Mouse (Mus musculus): ENCODE data around the gene Sit1.
A peak's percentile ranks its signal among the peaks of the same experiment; 100 is the strongest.

Gene Sit1

DNA sequence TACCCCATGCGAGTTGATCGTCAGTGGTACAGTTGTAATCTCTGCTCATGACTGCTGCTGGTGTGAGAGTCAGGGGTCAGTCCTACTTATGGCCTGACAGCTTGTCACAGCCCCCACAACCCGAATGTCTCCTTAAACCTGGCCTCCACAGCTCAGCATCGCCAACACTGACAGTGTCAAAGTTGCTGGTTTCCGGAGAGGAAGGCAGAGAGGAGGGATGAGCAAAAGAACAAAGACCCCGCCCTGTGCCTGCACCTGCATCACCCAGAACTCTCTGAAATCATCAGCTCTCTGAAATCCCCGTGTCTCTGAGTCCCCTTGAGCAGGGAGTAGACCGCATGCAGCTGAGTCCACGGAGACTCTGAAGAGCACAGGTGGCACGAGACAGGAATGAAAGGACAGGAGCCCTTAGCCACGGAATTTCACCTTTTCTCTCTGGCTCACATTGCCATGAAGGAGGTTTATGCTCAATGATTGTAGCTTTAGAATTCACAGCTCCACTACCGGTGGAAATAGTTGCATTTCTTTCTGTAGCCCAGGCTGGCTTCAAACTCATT, at the start of gene Sit1:
Sit1 (minus strand) TSS at position 200 of the 557 bp plus-strand sequence.
- DNase-seq (ENCODE audit: low spot score in 2 of 2), result no peak

- no peak for DNase-seq (ENCODE audit: low spot score in 2 of 2)
These were observed 49.7 kb upstream of the Sit1 start for GRCm38 (mm10) chr4:43533270-43533669.

DNA sequence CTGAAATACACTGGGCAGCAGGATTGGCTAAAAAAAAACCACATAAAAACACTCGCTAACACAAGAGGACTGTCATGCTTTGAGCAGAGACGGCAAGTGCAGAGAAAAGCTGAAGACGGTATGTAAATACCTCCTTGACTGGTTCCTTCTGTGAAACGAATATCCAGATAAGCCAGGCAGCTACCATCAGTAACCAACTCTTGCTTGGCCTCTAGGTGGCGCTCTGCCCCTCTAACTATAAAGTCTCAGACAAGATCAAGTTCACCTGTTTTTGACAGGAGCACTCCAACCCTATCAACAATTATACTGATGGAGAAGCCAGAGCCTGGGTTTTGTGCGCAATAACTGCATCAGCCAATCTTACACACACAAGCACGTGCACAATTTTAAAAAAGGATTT, 47.0 kb upstream of the Sit1 start:
- DNase-seq (ENCODE audit: low spot score in 2 of 2), result peak; percentile 40 to 67

GRCm38 (mm10) chr4:43530081-43530501, 46.6 kb upstream of the Sit1 start:
- DNase-seq (ENCODE audit: low spot score in 2 of 2), result no peak

DNA sequence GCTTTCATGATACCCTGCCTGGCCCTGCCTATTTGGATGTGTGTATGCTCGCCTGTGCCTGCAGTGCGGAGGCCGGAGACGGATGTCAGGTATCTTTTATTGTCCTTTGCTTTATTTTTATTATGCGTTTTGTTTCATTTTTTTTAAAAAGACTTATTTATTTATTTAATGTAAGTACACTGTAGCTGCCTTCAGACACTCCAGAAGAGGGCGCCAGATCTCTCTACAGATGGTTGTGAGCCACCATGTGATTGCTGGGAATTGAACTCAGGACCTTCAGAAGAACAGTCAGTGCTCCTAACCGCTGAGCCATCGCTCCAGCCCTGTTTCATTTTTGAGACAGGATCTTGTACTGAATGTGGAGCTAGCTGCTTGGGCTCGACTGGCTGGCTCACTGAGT, 45.0 kb upstream of the Sit1 start:
- DNase-seq (ENCODE audit: low spot score in 2 of 2), result no peak

GRCm38 (mm10) chr4:43527880-43528279, 44.3 kb upstream of the Sit1 start:
- DNase-seq (ENCODE audit: low spot score in 2 of 2), result no peak

GRCm38 (mm10) chr4:43519956-43520355, 36.4 kb upstream of the Sit1 start:
- DNase-seq (ENCODE audit: low spot score in 2 of 2), result peak; percentile 80 to 88

- DNase-seq (ENCODE audit: low spot score in 2 of 2), result no peak
These were observed 36.0 kb upstream of the Sit1 start for GRCm38 (mm10) chr4:43519551-43519950.

- no peak for DNase-seq (ENCODE audit: low spot score in 2 of 2)
These were observed 32.5 kb upstream of the Sit1 start for GRCm38 (mm10) chr4:43515764-43516708.

GRCm38 (mm10) chr4:43513791-43514190, 30.3 kb upstream of the Sit1 start:
- DNase-seq (ENCODE audit: low spot score in 2 of 2), result no peak

GRCm38 (mm10) chr4:43513300-43513699, 29.8 kb upstream of the Sit1 start:
- no peak for DNase-seq (ENCODE audit: low spot score in 2 of 2)

GRCm38 (mm10) chr4:43512653-43513052, 29.1 kb upstream of the Sit1 start:
- no peak for DNase-seq (ENCODE audit: low spot score in 2 of 2)

- DNase-seq (ENCODE audit: low spot score in 2 of 2), result no peak
These were observed 28.3 kb upstream of the Sit1 start for GRCm38 (mm10) chr4:43511675-43512454.

- DNase-seq (ENCODE audit: low spot score in 2 of 2), result no peak
These were observed 25.6 kb upstream of the Sit1 start for GRCm38 (mm10) chr4:43509109-43509508.

GRCm38 (mm10) chr4:43508666-43508997, 25.1 kb upstream of the Sit1 start:
- DNase-seq (ENCODE audit: low spot score in 2 of 2), result no peak

GRCm38 (mm10) chr4:43507938-43508665, 24.6 kb upstream of the Sit1 start:
- no peak for DNase-seq (ENCODE audit: low spot score in 2 of 2)

- no peak for DNase-seq (ENCODE audit: low spot score in 2 of 2)
These were observed 23.1 kb upstream of the Sit1 start, which contains the start of gene Car9 for GRCm38 (mm10) chr4:43506536-43507185. TSS of gene Car9 (plus strand) at chr4:43506966.

DNA sequence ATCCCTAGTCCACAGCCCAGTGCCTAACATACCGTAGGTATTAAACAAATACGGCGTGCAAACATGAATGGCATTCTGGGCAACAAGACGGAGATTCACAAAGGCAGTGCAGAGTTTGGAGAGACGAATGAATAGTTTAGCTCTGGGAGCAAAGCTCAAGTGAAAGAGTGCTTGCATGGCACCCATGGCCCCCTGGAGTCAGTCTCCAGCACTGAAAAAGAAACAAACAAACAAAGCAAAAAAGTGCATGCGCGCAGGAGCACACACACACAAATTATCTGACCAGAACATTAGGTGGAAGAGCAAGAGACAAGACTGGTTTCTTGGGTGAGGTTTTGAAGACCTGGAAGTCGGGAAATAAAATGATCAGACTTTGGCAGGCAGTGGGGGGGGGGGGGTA, 22.5 kb upstream of the Sit1 start:
- no peak for DNase-seq (ENCODE audit: low spot score in 2 of 2)

GRCm38 (mm10) chr4:43504269-43504668, 20.7 kb upstream of the Sit1 start:
- DNase-seq (ENCODE audit: low spot score in 2 of 2), result no peak

- DNase-seq (ENCODE audit: low spot score in 2 of 2), result no peak
These were observed 20.0 kb upstream of the Sit1 start for GRCm38 (mm10) chr4:43503506-43503905.

GRCm38 (mm10) chr4:43503041-43503440, 19.5 kb upstream of the Sit1 start:
- DNase-seq (ENCODE audit: low spot score in 2 of 2), result no peak

Data from heart, adult 9 months (tissue).